Mouse (Mus musculus) bone marrow, adult 2 months (tissue): ENCODE data around the gene Gpr83.

Experiments used
- CTCF ChIP-seq: fragments of 200-500 bp; IDR thresholded peaks from 2 replicates; pipeline ENCODE4 v1.5.1; 2011; ENCODE audit warnings: low read length, control low read depth; ENCODE audit not compliant: control insufficient read depth, insufficient read depth
- POLR2A ChIP-seq: fragments of 200-500 bp; IDR thresholded peaks from 2 replicates; pipeline ENCODE4 v1.6.1; 2011; ENCODE audit warnings: low read depth, mild to moderate bottlenecking, control low read depth, low read length, borderline replicate concordance; ENCODE audit not compliant: control insufficient read depth

DNA sequence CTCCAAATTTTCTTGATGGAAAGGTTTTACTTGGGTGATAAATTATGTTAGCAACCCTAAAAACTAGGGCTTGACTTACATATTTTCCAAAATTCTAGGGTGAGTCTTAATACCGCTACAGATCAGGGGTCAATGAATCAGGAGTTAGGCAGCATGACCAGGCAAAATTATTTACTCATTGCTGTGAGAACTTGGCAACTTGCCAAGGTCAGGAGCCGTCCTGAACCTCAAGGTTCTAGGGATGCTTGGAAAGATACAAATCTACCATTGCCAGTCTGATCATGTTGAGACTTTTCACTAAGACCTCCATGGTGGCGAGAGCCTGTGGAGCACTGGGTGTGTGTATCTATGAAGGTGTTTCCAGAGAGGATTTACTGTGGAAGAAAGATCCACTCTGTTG, 11.5 kb downstream of the Gpr83 start:
- TF ChIP-seq POLR2A (no peak), CTCF (no peak)
